Comparison of ENCODE assay signal across 14 mouse cellular contexts in genomic region chr11:85676357-85677004, GRCm38 (mm10).
A peak's percentile ranks its signal among the peaks of the same experiment; 100 is the strongest.
DNase-seq lines count a peak whose midpoint lies in the region; ATAC-seq lines count a peak whose summit lies in the region.
"Had no signal": no experiment of that assay in that cellular context is flagged by ENCODE, and none has a peak within 500 bp of the region (broad histone marks: within the 10 kb centered on the region; RNA-seq: fewer than 3 reads in every experiment).

No protein-coding gene starts in this region.

- H3K9me3 ChIP-seq in heart, embryonic 13.5 days = no peaks in the 10 kb centered on the region
- no peaks in the 10 kb centered on the region for H3K9me3 ChIP-seq in neural tube, embryonic 15.5 days (replicated peaks)
- no peaks in the 10 kb centered on the region for H3K9me3 ChIP-seq in intestine, embryonic 15.5 days
- no peaks in the 10 kb centered on the region for H3K9me3 ChIP-seq in stomach, embryonic 15.5 days
- H3K9me3 ChIP-seq: midbrain, embryonic 12.5 days; neural tube, embryonic 12.5 days had no signal

- WGBS in heart, embryonic 13.5 days = 36% methylated on average over 10 of the region's 10 CpGs
- 63% methylated on average over 10 of the region's 10 CpGs for WGBS in neural tube, embryonic 15.5 days
- 44% methylated on average over 10 of the region's 10 CpGs for WGBS in intestine, embryonic 15.5 days
- WGBS in stomach, embryonic 15.5 days = 41% methylated on average over 10 of the region's 10 CpGs

- H3K27ac ChIP-seq in heart, embryonic 13.5 days (replicated peaks) = no peak overlapping the region
- H3K27ac ChIP-seq in neural tube, embryonic 15.5 days (replicated peaks) = no peak overlapping the region
- peak overlapping the region; percentile 52; the same call in 1 of the 2 replicates for H3K27ac ChIP-seq in intestine, embryonic 15.5 days
- peak overlapping the region; percentile 49; the same call in 1 of the 2 replicates for H3K27ac ChIP-seq in stomach, embryonic 15.5 days
- H3K27ac ChIP-seq: liver, embryonic 14.5 days; midbrain, embryonic 12.5 days; neural tube, embryonic 12.5 days had no signal

- no peaks in the 10 kb centered on the region for H3K36me3 ChIP-seq in heart, embryonic 13.5 days
- H3K36me3 ChIP-seq in neural tube, embryonic 15.5 days = no peaks in the 10 kb centered on the region
- no peaks in the 10 kb centered on the region for H3K36me3 ChIP-seq in intestine, embryonic 15.5 days
- H3K36me3 ChIP-seq in stomach, embryonic 15.5 days = no peaks in the 10 kb centered on the region
- H3K36me3 ChIP-seq: midbrain, embryonic 12.5 days; neural tube, embryonic 12.5 days had no signal

- H3K27me3 ChIP-seq in heart, embryonic 13.5 days (replicated peaks) = 0 out of 2 replicates have a peak, but pooled peaks cover 6% of the 10 kb centered on the region
- no peaks in the 10 kb centered on the region for H3K27me3 ChIP-seq in neural tube, embryonic 15.5 days (replicated peaks)
- no peaks in the 10 kb centered on the region for H3K27me3 ChIP-seq in intestine, embryonic 15.5 days (replicated peaks)
- no peaks in the 10 kb centered on the region for H3K27me3 ChIP-seq in stomach, embryonic 15.5 days (replicated peaks)
- H3K27me3 ChIP-seq: neural tube, embryonic 12.5 days had no signal

- ATAC-seq in heart, embryonic 13.5 days (ENCODE audit: extremely low read depth, insufficient number of reproducible peaks, low FRiP score, low TSS enrichment) = no peak
- ATAC-seq in neural tube, embryonic 15.5 days (ENCODE audit: low FRiP score) = no peak
- no peak; the same call in 1 of the 2 replicates for ATAC-seq in intestine, embryonic 15.5 days
- ATAC-seq in stomach, embryonic 15.5 days (ENCODE audit: insufficient read depth, low FRiP score, low read depth) = no peak
- ATAC-seq: CD4-positive, CD25-positive, alpha-beta regulatory T cell, adult 4 months had no signal

- no peak overlapping the region for H3K4me3 ChIP-seq in heart, embryonic 13.5 days
- H3K4me3 ChIP-seq in neural tube, embryonic 15.5 days (replicated peaks) = no peak overlapping the region
- H3K4me3 ChIP-seq in intestine, embryonic 15.5 days (replicated peaks) = no peak overlapping the region
- no peak overlapping the region for H3K4me3 ChIP-seq in stomach, embryonic 15.5 days (replicated peaks)
- H3K4me3 ChIP-seq: midbrain, embryonic 12.5 days; neural tube, embryonic 12.5 days had no signal

- DNase-seq in heart, postnatal 4 days = no peak
- DNase-seq in neural tube, embryonic 10.5 days (ENCODE audit: extremely low spot score, low spot score) = peak; percentile 47
- no peak for DNase-seq in frontal cortex, postnatal 25 days (ENCODE audit: low spot score in 2 of 2)
- DNase-seq in layer of hippocampus, postnatal 10 days (ENCODE audit: low spot score in 2 of 2) = no peak
- DNase-seq: cerebellum, adult 8-10 months; gastrocnemius, postnatal 10 days had no signal

- H3K9ac ChIP-seq in heart, embryonic 13.5 days = peak overlapping the region; percentile 28; the same call in 1 of the 2 replicates
- no peak overlapping the region for H3K9ac ChIP-seq in neural tube, embryonic 15.5 days (replicated peaks)
- H3K9ac ChIP-seq in intestine, embryonic 15.5 days = no peak overlapping the region
- H3K9ac ChIP-seq in stomach, embryonic 15.5 days = no peak overlapping the region
- H3K9ac ChIP-seq: liver, embryonic 14.5 days; midbrain, embryonic 12.5 days; neural tube, embryonic 12.5 days had no signal

- H3K4me1 ChIP-seq in heart, embryonic 13.5 days = peaks cover 20% of the 10 kb centered on the region
- peaks cover 8% of the 10 kb centered on the region; the same call in 1 of the 2 replicates for H3K4me1 ChIP-seq in neural tube, embryonic 15.5 days
- H3K4me1 ChIP-seq in intestine, embryonic 15.5 days (replicated peaks) = peaks cover 5% of the 10 kb centered on the region; the same call in 1 of the 2 replicates
- 0 out of 2 replicates have a peak, but pooled peaks cover 4% of the 10 kb centered on the region for H3K4me1 ChIP-seq in stomach, embryonic 15.5 days

- H3K4me2 ChIP-seq in heart, embryonic 13.5 days = no peak overlapping the region
- H3K4me2 ChIP-seq in neural tube, embryonic 15.5 days = no peak overlapping the region
- H3K4me2 ChIP-seq in intestine, embryonic 15.5 days (replicated peaks) = no peak overlapping the region
- no peak overlapping the region for H3K4me2 ChIP-seq in stomach, embryonic 15.5 days
- H3K4me2 ChIP-seq: midbrain, embryonic 12.5 days; neural tube, embryonic 12.5 days had no signal

Comparison
In these comparisons a context has a peak if more than half of its experiments do, and no peak if none do; other contexts are left out.
1. H3K27ac ChIP-seq: peak in intestine, embryonic 15.5 days (single experiment) and stomach, embryonic 15.5 days (single experiment); none in heart, embryonic 13.5 days (single experiment) and neural tube, embryonic 15.5 days (single experiment).